Mouse (Mus musculus) urinary bladder, postnatal 10 days (tissue): ENCODE data around the gene Cyp2c39.
"Not testable (repeated sequence)": the region's sequence is repeated elsewhere in the genome, so short reads cannot be mapped to it uniquely, and the experiment has no call there.

Experiments
- DNase-seq: peaks from one replicate; pipeline ENCODE4 v3.0.0; 2022; ENCODE audit warnings: low spot score

Cyp2c39 gene

DNA sequence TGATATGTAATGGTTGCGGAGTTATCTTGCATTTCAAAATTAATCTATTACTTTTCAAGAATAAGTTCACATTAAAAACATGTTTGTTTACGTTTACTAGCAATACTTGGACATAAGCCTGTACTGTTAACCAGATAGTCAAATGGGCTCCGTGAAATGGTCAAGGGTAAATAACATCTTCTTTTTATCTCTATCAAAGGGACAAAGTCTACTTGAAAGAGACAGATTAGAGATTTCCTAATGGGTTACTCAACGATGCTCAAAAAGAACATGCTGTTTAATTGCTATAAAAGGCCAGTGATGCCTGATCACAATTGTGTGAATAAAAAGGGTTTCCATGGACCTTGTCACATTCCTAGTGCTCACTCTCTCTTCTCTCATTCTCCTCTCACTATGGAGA lies at the start of gene Cyp2c39:
TSS of gene Cyp2c39 (plus strand) at position 329 of the 400 bp plus-strand sequence.
- DNase-seq: no peak

DNA sequence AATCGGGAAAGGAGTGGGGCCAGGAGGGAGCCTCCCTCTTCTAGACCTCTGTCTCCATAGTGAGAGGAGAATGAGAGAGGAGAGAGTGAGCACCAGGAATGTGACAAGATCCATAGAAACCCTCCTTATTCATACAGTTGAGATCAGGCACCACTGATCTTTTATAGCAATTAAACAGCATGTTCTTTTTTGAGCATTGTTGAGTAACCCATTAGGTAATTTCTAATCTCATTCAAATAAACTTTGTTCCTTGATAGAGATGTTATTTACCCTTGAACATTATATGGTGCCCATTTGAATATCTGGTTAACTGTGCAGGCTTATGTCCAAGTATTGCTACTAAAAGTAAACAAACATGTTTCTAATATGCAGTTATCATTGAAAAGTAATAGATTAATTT lies 47.7 kb upstream of the Cyp2c39 start, which contains the start of gene Cyp2c38:
TSS of gene Cyp2c38 (minus strand) at position 135 of the 400 bp plus-strand sequence.
- DNase-seq: no peak

DNA sequence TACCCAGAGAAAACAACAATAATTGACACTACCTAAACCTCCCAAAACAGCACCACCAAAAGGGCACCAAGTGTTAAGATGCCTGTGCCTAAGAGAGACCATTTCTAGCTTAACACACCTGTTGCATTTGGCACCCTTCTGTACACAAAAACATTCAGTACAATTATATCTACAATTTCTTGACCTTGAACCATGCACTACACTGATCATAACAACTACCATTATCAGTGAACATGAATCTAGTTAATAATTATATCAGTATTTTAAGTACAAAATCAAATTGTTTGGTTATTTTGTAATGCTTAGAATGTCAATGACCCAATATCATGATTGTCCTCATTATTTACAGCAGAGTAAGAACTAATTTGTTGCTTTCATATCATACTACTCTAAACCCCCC lies 46.7 kb upstream of the Cyp2c39 start:
- DNase-seq: no peak

DNA sequence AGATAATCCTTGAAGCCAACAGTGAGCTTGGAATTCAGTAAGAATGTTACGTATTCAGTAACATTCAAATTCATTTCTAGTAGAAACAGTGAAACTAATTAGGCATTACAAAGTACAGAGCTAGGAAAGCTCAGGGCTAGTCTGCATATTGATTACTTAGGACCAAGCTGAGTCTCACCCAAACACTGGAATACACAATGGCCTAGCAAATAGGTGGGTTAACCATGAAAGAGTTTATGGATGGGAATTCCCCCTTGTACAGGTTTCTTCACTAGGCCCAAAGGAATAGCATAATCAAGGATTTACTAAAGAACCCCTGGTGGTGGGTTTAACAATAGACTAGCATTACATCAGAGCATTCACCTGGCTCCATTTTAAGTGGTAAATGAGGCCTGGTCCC lies 26.7 kb upstream of the Cyp2c39 start:
- not testable (repeated sequence) for DNase-seq

DNA sequence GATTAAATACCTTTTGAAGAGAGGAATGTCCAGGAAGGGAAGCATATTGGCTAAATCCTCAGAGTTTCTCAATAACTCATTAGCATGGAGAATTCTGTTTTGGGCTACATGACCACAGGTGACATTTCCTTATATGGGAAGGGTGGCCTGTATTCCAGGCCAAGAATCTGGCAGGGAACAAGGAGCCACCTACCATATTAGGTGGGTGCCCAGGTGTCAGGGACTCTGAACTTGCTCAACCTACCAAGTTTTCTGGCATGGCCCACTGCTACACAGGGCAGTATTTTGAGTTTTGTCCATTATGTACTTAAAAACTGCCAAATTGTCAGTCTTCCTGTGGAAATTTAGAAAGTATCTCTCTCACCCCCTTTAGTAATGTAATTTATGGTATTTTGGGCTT lies 4.3 kb upstream of the Cyp2c39 start:
- DNase-seq: no peak

DNA sequence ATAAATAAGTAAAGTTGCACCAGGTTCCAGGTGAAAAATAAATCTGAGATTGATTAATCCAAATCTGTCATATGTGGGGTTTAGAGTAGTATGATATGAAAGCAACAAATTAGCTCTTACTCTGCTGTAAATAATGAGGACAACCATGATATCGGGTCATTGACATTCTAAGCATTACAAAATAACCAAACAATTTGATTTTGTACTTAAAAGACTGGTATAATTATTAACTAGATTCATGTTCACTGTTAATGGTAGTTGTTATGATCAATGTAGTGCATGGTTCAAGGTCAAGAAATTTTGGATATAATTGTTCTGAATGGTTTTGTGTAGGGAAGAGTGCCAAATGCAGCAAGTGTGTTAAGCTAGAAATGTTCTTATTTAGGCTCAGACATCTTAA lies 1.1 kb upstream of the Cyp2c39 start:
- no peak for DNase-seq
